Mouse (Mus musculus): ENCODE results near the gene Tenm2.

DNA sequence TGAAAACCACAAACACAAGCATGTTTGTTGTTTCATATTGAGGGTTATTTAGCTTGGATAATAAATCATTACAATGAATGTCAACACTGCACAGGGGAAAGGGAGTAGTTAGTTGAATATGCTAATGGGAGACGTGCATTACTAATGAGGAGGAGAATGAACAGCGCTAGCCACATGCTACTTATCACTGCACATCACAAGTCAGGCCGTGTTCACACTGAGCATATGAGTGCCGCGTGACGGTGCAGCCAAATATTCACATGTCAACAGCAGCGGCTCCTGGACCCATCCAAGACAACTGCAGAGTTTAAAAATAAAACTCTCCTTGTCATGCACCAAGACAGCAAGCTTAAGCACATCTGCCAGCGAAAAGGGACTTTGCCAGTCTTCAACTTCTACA is 753.6 kb downstream of the Tenm2 start:
- TF ChIP-seq POLR2A (IDR thresholded peaks at IDR 0.05; ENCODE audit: control insufficient read depth in 1 of 2, insufficient read depth in 1 of 2, low read depth in 1 of 2, low read length in 2 of 2, poor library complexity in 1 of 2): no peak
- TF ChIP-seq CTCF (IDR thresholded peaks at IDR 0.05 in 2 of 3, conservative IDR thresholded peaks at IDR 0.05 in 1 of 3; ENCODE audit: control insufficient read depth in 1 of 3, insufficient read depth in 1 of 3, low read depth in 2 of 3, low read length in 3 of 3, poor library complexity in 1 of 3, severe bottlenecking in 1 of 3): no peak
- no peak for TF ChIP-seq CHD2 (IDR thresholded peaks at IDR 0.05; ENCODE audit: low read length)
- no peak for TF ChIP-seq E2F4 (IDR thresholded peaks at IDR 0.05; ENCODE audit: borderline replicate concordance, low read depth, low read length)
- no peak for TF ChIP-seq GABPA (IDR thresholded peaks at IDR 0.05; ENCODE audit: low read depth, low read length)
- no peak for TF ChIP-seq USF1 (IDR thresholded peaks at IDR 0.05; ENCODE audit: low read depth, low read length)
- no peak for TF ChIP-seq SMC3 (IDR thresholded peaks at IDR 0.05; ENCODE audit: low read depth, low read length)

All from MEL (cell line).